Mouse (Mus musculus) MEL (cell line): ENCODE measurements around the gene Gdf5. TPM values are rescaled to one million over a fixed set of nuclear protein-coding genes. Genes with fewer than 3 reads are reported as not detected.
"Not testable (repeated sequence)": the region's sequence is repeated elsewhere in the genome, so short reads cannot be mapped to it uniquely, and the experiment has no call there.

Experiments
- DNase-seq: peaks from one replicate; pipeline ENCODE4 v3.0.0; 2011; ENCODE audit warnings: low read depth, low spot score
- H3K27ac ChIP-seq: 2 replicates; pipeline ENCODE4 v1.5.1; 2012; ENCODE audit warnings: low read depth, mild to moderate bottlenecking, control low read depth, low read length, moderate library complexity; ENCODE audit not compliant: control insufficient read depth
- H3K27me3 ChIP-seq, 2 experiments: fragments of 150-350 bp in 1 of 2; sonication (generic) in 1 of 2; 2 replicates each; pipeline ENCODE4 v1.6.1; 2012; ENCODE audit warnings: low read length in 2 of 2, mild to moderate bottlenecking in 2 of 2, improper control_type of control experiment in 1 of 2, moderate library complexity in 1 of 2; ENCODE audit not compliant: insufficient read depth in 2 of 2, control insufficient read depth in 1 of 2
- H3K36me3 ChIP-seq, 2 experiments: 2 replicates each; pipeline ENCODE4 v1.6.1; 2012 to 2014; ENCODE audit warnings: low read length in 2 of 2, improper control_type of control experiment in 1 of 2, inconsistent platforms in 1 of 2, mild to moderate bottlenecking in 1 of 2; ENCODE audit not compliant: insufficient read depth in 2 of 2, control insufficient read depth in 1 of 2
- H3K4me1 ChIP-seq, 2 experiments: fragments of 150-350 bp in 1 of 2; sonication (generic) in 1 of 2; 2 replicates each; pipeline ENCODE4 v1.6.1; 2012; ENCODE audit warnings: low read length in 2 of 2, improper control_type of control experiment in 1 of 2, mild to moderate bottlenecking in 1 of 2; ENCODE audit not compliant: insufficient read depth in 2 of 2, control insufficient read depth in 1 of 2
- H3K4me3 ChIP-seq, 2 experiments: fragments of 150-350 bp in 1 of 2; sonication (generic) in 1 of 2; 2 replicates each; pipeline ENCODE4 v1.5.1; 2012; ENCODE audit warnings: low read depth in 2 of 2, low read length in 2 of 2, mild to moderate bottlenecking in 2 of 2, moderate library complexity in 2 of 2, control low read depth in 1 of 2, improper control_type of control experiment in 1 of 2; ENCODE audit not compliant: control insufficient read depth in 1 of 2, insufficient read depth in 1 of 2
- H3K79me2 ChIP-seq: 2 replicates; pipeline ENCODE4 v1.6.1; 2012; ENCODE audit warnings: mild to moderate bottlenecking, low read length, moderate library complexity; ENCODE audit not compliant: control insufficient read depth, poor library complexity, insufficient read depth
- H3K9ac ChIP-seq: 2 replicates; pipeline ENCODE4 v1.6.1; 2012; ENCODE audit warnings: low read depth, mild to moderate bottlenecking, control low read depth, low read length, moderate library complexity; ENCODE audit not compliant: control insufficient read depth, poor library complexity, severe bottlenecking
- H3K9me3 ChIP-seq: fragments of 150-350 bp; sonication (generic); replicated peaks from 2 replicates; pipeline ENCODE4 v1.6.1; 2012; ENCODE audit warnings: mild to moderate bottlenecking, low read length, improper control_type of control experiment, moderate library complexity; ENCODE audit not compliant: insufficient read depth
- CHD2 ChIP-seq: IDR thresholded peaks from 2 replicates; pipeline ENCODE4 v1.6.1; 2011; ENCODE audit warnings: low read length, improper control_type of control experiment
- EP300 ChIP-seq, 2 experiments: IDR thresholded peaks; 2 replicates each; pipeline ENCODE4 v1.6.1; 2011; ENCODE audit warnings: improper control_type of control experiment in 2 of 2, low read length in 2 of 2, low read depth in 1 of 2, mild to moderate bottlenecking in 1 of 2
- ETS1 ChIP-seq: IDR thresholded peaks from 2 replicates; pipeline ENCODE4 v1.6.1; 2012; ENCODE audit warnings: low read depth, mild to moderate bottlenecking, inconsistent platforms, low read length, improper control_type of control experiment, moderate library complexity
- GATA1 ChIP-seq: IDR thresholded peaks from 2 replicates; pipeline ENCODE4 v1.6.1; 2011; ENCODE audit warnings: low read depth, low read length, improper control_type of control experiment
- HCFC1 ChIP-seq: IDR thresholded peaks from 2 replicates; pipeline ENCODE4 v1.6.1; 2012; ENCODE audit warnings: low read depth, mild to moderate bottlenecking, inconsistent platforms, low read length, improper control_type of control experiment, moderate library complexity
- MAX ChIP-seq: IDR thresholded peaks from 2 replicates; pipeline ENCODE4 v1.6.1; 2011; ENCODE audit warnings: low read length, improper control_type of control experiment
- MXI1 ChIP-seq: IDR thresholded peaks from 2 replicates; pipeline ENCODE4 v1.6.1; 2011; ENCODE audit warnings: mild to moderate bottlenecking, low read depth, low read length, improper control_type of control experiment
- MYB ChIP-seq: IDR thresholded peaks from 2 replicates; pipeline ENCODE4 v1.6.1; 2011; ENCODE audit warnings: mild to moderate bottlenecking, low read depth, low read length, improper control_type of control experiment
- MYC ChIP-seq: IDR thresholded peaks from 2 replicates; pipeline ENCODE4 v1.6.1; 2011; ENCODE audit warnings: low read depth, mild to moderate bottlenecking, low read length, improper control_type of control experiment, moderate library complexity
- RCOR1 ChIP-seq: IDR thresholded peaks from 2 replicates; pipeline ENCODE4 v1.6.1; 2012; ENCODE audit warnings: low read depth, mild to moderate bottlenecking, inconsistent platforms, low read length, improper control_type of control experiment
- SIN3A ChIP-seq: IDR thresholded peaks from 2 replicates; pipeline ENCODE4 v1.6.1; 2012; ENCODE audit warnings: low read length, improper control_type of control experiment, inconsistent platforms
- TBP ChIP-seq: IDR thresholded peaks from 2 replicates; pipeline ENCODE4 v1.8.0; 2011; ENCODE audit warnings: low read depth, low read length, improper control_type of control experiment
- TCF12 ChIP-seq: IDR thresholded peaks from 2 replicates; pipeline ENCODE4 v1.6.1; 2014; ENCODE audit warnings: low read depth, mild to moderate bottlenecking, inconsistent platforms, low read length, improper control_type of control experiment, moderate library complexity
- USF2 ChIP-seq, 2 experiments: IDR thresholded peaks; 2 replicates each; pipeline ENCODE4 v1.6.1; 2011 to 2012; ENCODE audit warnings: improper control_type of control experiment in 2 of 2, low read length in 2 of 2, borderline replicate concordance in 1 of 2, inconsistent platforms in 1 of 2, low read depth in 1 of 2, mild to moderate bottlenecking in 1 of 2; ENCODE audit not compliant: insufficient read depth in 1 of 2
- ZKSCAN1 ChIP-seq: IDR thresholded peaks from 2 replicates; pipeline ENCODE4 v1.6.1; 2012; ENCODE audit warnings: low read depth, mild to moderate bottlenecking, inconsistent platforms, low read length, improper control_type of control experiment, moderate library complexity
- ZNF384 ChIP-seq: IDR thresholded peaks from 2 replicates; pipeline ENCODE4 v1.6.1; 2012; ENCODE audit warnings: low read depth, mild to moderate bottlenecking, inconsistent platforms, low read length, improper control_type of control experiment
- polyA plus RNA-seq, 2 experiments: library from polyadenylated mRNA; stranded (reverse) in 1 of 2; unstranded in 1 of 2; fragments of >175 nt in 1 of 2; fragments of >200 nt in 1 of 2; gene quantifications; 2 replicates each; pipeline versions ENCODE4 v1.2.1 to v1.2.4; 2012; ENCODE audit warnings: low replicate concordance in 2 of 2, low read depth in 1 of 2; ENCODE audit not compliant: insufficient read length in 2 of 2, insufficient read depth in 1 of 2, missing spikeins in 1 of 2
- total RNA-seq: library from RNA; depleted of rRNA; stranded (reverse); fragments of 300-350 nt; gene quantifications from 2 replicates; pipeline ENCODE4 v1.2.3, GENCODE M21; 2012

The Gdf5 gene
- total and polyA plus RNA-seq, 3 experiments, result 0.06 TPM; not detected in 2

GRCm38 (mm10) chr2:155929531-155930442 lies 15.4 kb downstream of the Gdf5 start, which contains the start of gene Uqcc1 (continued):
- TF ChIP-seq GATA1, result no peak
- peak; percentile 89 for TF ChIP-seq MYC
- peak; percentile 82 for TF ChIP-seq TBP
- TF ChIP-seq USF2 (IDR thresholded peaks at IDR 0.05; ENCODE audit: borderline replicate concordance in 1 of 2, insufficient read depth in 1 of 2, low read depth in 1 of 2, low read length in 2 of 2), result no peak

DNA sequence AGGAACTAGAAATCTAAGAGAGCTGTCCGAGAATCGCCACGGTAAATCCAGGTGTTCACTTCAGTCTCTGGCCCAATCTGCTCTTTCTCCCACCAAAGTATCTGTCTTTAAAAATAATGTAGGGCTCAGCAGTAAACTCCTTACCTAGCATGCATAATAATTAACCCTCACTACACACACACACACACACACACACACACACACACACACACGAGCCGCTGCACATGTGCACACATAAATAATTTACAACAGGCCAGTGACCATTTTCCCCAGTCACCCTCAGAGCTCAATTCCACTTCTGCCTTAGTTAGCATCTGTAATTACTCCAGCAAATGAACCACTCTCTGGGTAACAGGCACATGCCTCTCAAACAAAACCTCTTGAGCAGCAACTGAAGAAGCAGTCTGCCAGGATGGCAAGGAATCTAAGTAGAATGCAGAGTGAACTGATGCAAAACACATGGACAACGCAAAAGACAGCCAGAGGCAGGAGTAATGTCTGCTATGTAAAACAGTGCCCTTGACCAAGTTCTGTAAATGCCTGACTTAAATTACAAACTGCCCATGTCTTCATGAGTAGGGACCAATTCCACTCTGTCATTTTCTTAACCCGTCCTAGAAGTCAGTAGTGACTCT lies 16.3 kb downstream of the Gdf5 start:
- TF ChIP-seq TBP (peak; percentile 19; the same call in 1 of the 2 replicates), MYC (peak; percentile 62; the same call in 1 of the 2 replicates), TCF12 (0 out of 2 replicates have a peak, but pooled peaks have one; percentile 5), MXI1 (peak; percentile 96), MAX (peak; percentile 80), CHD2 (no peak), MYB (no peak), ETS1 (no peak), SIN3A (peak; percentile 78), ZKSCAN1 (no peak), HCFC1 (0 out of 2 replicates have a peak, but pooled peaks have one; percentile 56)
- TF ChIP-seq, all 39 proteins: peak for 7
- H3K9me3 ChIP-seq, result no peaks in the 10 kb centered on the region
- peak overlapping the region; percentile 82 for H3K9ac ChIP-seq
- H3K27ac ChIP-seq, result peak overlapping the region; percentile 98
- peak; percentile 72 for DNase-seq
- peak overlapping the region; percentile 85 to 92 for H3K4me3 ChIP-seq
- H3K79me2 ChIP-seq, result peaks cover 45% of the 10 kb centered on the region
- H3K27me3 ChIP-seq, result no peaks in the 10 kb centered on the region
- peaks cover 2 to 29% of the 10 kb centered on the region in 2 experiments; a peak in 3 of 4 replicates for H3K36me3 ChIP-seq
- H3K4me1 ChIP-seq, result peaks cover 3 to 26% of the 10 kb centered on the region in 2 experiments; a peak in 3 of 4 replicates

DNA sequence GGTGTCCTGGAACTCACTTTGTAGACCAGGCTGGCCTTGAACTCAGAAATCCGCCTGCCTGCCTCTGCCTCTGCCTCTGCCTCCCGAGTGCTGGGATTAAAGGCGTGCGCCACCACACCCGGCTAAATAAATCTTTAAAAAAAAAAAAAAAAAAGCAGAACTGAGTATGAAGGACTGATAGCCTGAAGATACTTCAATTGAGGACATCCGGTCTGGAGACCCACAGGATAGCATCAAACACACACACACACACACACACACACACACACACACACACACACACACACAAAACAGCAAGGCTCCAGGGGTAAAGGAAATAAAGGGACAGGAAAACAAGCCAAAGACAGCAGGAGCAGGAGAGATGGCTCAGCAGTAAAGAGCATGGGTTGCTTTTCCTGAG lies 20.0 kb downstream of the Gdf5 start:
- not testable (repeated sequence) for H3K27me3 ChIP-seq, H3K9ac ChIP-seq, H3K27ac ChIP-seq
- TF ChIP-seq ZNF384 (peak; percentile 93), RCOR1 (0 out of 2 replicates have a peak, but pooled peaks have one; percentile 53), HCFC1 (0 out of 2 replicates have a peak, but pooled peaks have one; percentile 19), SIN3A (peak; percentile 31; the same call in 1 of the 2 replicates), TBP (0 out of 2 replicates have a peak, but pooled peaks have one; percentile 21), EP300 (IDR thresholded peaks at IDR 0.05; ENCODE audit: low read depth in 1 of 2, low read length in 2 of 2) (peak; percentile 27 to 47; a peak in 3 of 4 replicates), GATA1 (peak; percentile 55), ETS1 (0 out of 2 replicates have a peak, but pooled peaks have one; percentile 17)
- TF ChIP-seq, all 39 proteins: peak for 8; not testable (repeated sequence) for 31
- not testable (repeated sequence) for H3K9me3 ChIP-seq, H3K4me3 ChIP-seq
- Histone ChIP-seq H3K79me2 (peaks cover 49% of the 10 kb centered on the region), H3K4me1 (peaks cover 7 to 27% of the 10 kb centered on the region in 2 experiments), H3K36me3 (peaks cover 2 to 37% of the 10 kb centered on the region in 2 experiments)
- DNase-seq, result peak; percentile 53
